Mouse (Mus musculus) retina, postnatal 7 days (tissue): ENCODE data around the gene Atp2a2.

Experiments used
- DNase-seq: peaks from one replicate; pipeline ENCODE4 v3.0.0-alpha.2; 2012; ENCODE audit warnings: low read depth, low spot score

Gene Atp2a2

DNA sequence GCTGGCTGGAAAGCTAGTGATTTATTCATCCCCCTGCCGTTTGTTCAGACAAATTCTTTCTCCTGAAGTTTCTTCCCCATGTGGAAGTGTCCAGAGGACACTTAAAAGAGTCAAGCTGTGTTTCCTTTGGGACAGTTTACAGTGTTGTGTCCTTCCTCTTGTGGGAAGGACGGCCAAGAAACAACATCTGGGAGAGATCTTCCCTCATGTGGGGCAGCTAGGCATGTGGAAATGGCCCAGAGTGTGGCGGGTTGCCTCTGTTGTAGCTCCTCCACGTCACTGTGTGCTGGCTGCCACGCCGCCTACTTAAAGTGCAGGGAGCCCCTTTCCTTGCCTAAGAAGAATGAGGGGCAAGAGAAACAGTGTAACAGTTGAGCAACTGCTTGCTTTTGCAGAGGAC lies 89.2 kb downstream of the Atp2a2 start:
- no peak for DNase-seq

DNA sequence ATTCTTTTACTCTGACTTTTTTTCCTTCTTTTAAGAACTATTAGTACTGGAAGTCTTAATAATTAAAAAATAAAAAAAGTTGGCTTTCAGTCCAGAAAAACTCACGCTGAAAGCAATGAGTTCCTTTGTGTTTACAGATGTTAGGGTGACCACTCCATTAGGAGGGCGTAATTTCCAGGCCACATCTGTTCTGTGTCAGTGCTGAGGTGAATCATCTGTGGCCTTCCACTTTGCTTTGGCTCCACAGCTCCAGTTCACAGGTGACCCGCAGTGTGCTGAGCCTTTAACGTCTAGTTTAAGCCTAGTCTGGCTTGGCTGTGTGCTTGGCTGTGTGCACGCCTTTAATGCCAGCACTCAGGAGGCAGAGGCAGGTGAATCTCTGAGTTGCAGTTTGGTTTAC lies 90.1 kb downstream of the Atp2a2 start:
- DNase-seq, result no peak

GRCm38 (mm10) chr5:122409692-122410645 lies 92.1 kb downstream of the Atp2a2 start:
- no peak for DNase-seq

DNA sequence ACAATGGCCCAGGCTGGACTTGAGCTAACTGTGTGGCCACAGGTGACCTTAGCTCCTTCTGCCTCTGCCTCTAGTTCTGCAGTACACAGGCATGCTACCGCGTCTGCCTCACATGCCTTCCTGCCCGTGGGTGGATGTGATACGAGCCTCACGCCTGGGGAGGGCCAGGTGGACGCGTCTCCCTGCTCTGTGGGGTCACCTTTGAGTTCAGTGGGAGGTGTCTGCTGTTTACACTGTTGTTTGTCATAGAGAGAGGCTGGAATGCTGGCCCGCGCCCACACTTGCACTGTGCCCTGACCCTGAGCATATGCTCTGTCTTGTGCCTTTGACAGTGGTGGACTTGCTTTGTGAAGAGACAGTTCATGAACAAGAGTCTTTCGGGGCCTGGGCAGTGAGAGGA lies 96.5 kb downstream of the Atp2a2 start:
- DNase-seq, result no peak
